Mouse (Mus musculus) CD4-positive, CD25-positive, alpha-beta regulatory T cell (primary cell): ENCODE data around the gene Cck. TPM values are rescaled to one million over a fixed set of nuclear protein-coding genes. Genes with fewer than 3 reads are reported as not detected.

ENCODE experiments used
- polyA plus RNA-seq: library from polyadenylated mRNA; unstranded; fragments of 100-300 nt; shearing (Covaris generic); gene quantifications from one replicate; pipeline ENCODE4 v1.2.1, GENCODE M21; 2017

Cck gene
- not detected for polyA plus RNA-seq

DNA sequence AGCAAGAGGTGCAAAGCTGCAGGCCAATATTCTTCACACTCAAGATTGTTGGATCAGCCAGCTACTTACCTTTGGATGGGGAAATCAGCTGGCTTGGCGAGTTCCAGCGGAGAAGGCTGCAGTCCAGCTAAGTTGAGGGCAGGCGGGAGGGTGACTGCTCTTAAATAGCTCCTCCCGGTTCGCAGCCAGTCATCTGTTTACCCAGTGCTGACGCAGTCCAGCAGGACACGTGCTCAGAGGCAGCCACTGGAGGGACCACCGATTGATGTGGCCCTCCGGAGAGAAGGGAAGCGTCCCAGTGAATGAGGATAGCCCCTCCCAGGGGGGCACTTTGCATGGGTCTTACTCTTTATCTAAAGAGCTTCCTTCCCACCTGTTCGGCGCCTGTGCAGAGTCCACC is at the start of gene Cck:
Gene Cck (minus strand): TSS at position 166 of the 400 bp plus-strand sequence.

Other genes starting within 250 kb of the Cck start
- gene Ulk4, start 218.5 kb downstream of the Cck start, polyA plus RNA-seq: 24.9 TPM
- gene Trak1, start 198.2 kb downstream of the Cck start, polyA plus RNA-seq: 39.4 TPM
- not detected for gene Lyzl4, start 146.4 kb upstream of the Cck start, polyA plus RNA-seq
- 10.6 TPM for gene Vipr1, start 147.0 kb upstream of the Cck start, polyA plus RNA-seq
- gene Sec22c, start 209.8 kb upstream of the Cck start, polyA plus RNA-seq: 27.2 TPM
- gene Ss18l2, start 214.6 kb upstream of the Cck start, polyA plus RNA-seq: 30.9 TPM
- gene Nktr, start 223.5 kb upstream of the Cck start, polyA plus RNA-seq: 152 TPM